Mouse (Mus musculus): ENCODE measurements at regions not wholly inside any gene's neighbourhood (a gene's known extent, or its start where the extent isn't known, plus 50 kb on each side); places are given as distances from the start of the nearest gene placed in this dataset.

GRCm38 (mm10) chr8:93591608-93592301 is 56.1 kb upstream of the Ces5a start:
- H3ac ChIP-seq (ENCODE audit: control insufficient read depth, insufficient read length, low read depth): no peak overlapping the region
- H3K4me3 ChIP-seq (ENCODE audit: insufficient read depth, poor library complexity, severe bottlenecking): no peak overlapping the region
- H3K79me2 ChIP-seq (ENCODE audit: control insufficient read depth, insufficient read depth): no peaks in the 10 kb centered on the region
- no peaks in the 10 kb centered on the region for H3K79me3 ChIP-seq (ENCODE audit: low read depth)
- no peaks in the 10 kb centered on the region for H3K36me3 ChIP-seq (ENCODE audit: control insufficient read depth, insufficient read depth)
- peaks cover 21% of the 10 kb centered on the region for H3K27me3 ChIP-seq (ENCODE audit: control insufficient read depth, insufficient read depth, insufficient read length)
- TF ChIP-seq MYOD1 (IDR thresholded peaks at IDR 0.05; ENCODE audit: control insufficient read depth, insufficient read length, low read depth): no peak
- peak; percentile 78 for TF ChIP-seq CTCF (IDR thresholded peaks at IDR 0.05; ENCODE audit: control insufficient read depth, insufficient read depth, insufficient read length)
- TF ChIP-seq MYOG (IDR thresholded peaks at IDR 0.05; ENCODE audit: control insufficient read depth, extremely low read depth, insufficient read length): no peak

- Histone ChIP-seq H3K79me3 (ENCODE audit: low read depth) (no peaks in the 10 kb centered on the region), H3ac (ENCODE audit: control insufficient read depth, insufficient read length, low read depth) (no peak overlapping the region), H3K4me3 (ENCODE audit: insufficient read depth, poor library complexity, severe bottlenecking) (no peak overlapping the region), H3K36me3 (ENCODE audit: control insufficient read depth, insufficient read depth) (no peaks in the 10 kb centered on the region), H3K27me3 (ENCODE audit: control insufficient read depth, insufficient read depth, insufficient read length) (peaks cover 16% of the 10 kb centered on the region), H3K79me2 (ENCODE audit: control insufficient read depth, insufficient read depth) (no peaks in the 10 kb centered on the region)
- TF ChIP-seq CTCF (IDR thresholded peaks at IDR 0.05; ENCODE audit: control insufficient read depth, insufficient read depth, insufficient read length) (no peak), FOSL1 (IDR thresholded peaks at IDR 0.05; ENCODE audit: insufficient read depth, low read length, poor library complexity, severe bottlenecking) (no peak), CEBPB (IDR thresholded peaks at IDR 0.05; ENCODE audit: low read depth) (no peak), USF1 (IDR thresholded peaks at IDR 0.05; ENCODE audit: low read depth) (no peak), MAX (IDR thresholded peaks at IDR 0.05) (no peak), MYOD1 (IDR thresholded peaks at IDR 0.05; ENCODE audit: control insufficient read depth, insufficient read length, low read depth) (no peak), MYOG (IDR thresholded peaks at IDR 0.05; ENCODE audit: control insufficient read depth, extremely low read depth, insufficient read length) (no peak)
Measured at GRCm38 (mm10) chr8:93592302-93592651, 56.6 kb upstream of the Ces5a start.

- no peaks in the 10 kb centered on the region for H3K79me2 ChIP-seq (ENCODE audit: control insufficient read depth, insufficient read depth)
- no peak overlapping the region for H3K4me3 ChIP-seq (ENCODE audit: insufficient read depth, poor library complexity, severe bottlenecking)
- H3K27me3 ChIP-seq (ENCODE audit: control insufficient read depth, insufficient read depth, insufficient read length): peaks cover 26% of the 10 kb centered on the region
- TF ChIP-seq MAX (IDR thresholded peaks at IDR 0.05) (no peak), MYOG (IDR thresholded peaks at IDR 0.05; ENCODE audit: control insufficient read depth, extremely low read depth, insufficient read length) (no peak), CTCF (IDR thresholded peaks at IDR 0.05; ENCODE audit: control insufficient read depth, insufficient read depth, insufficient read length) (no peak)
- no peaks in the 10 kb centered on the region for H3K36me3 ChIP-seq (ENCODE audit: control insufficient read depth, insufficient read depth)
- no peaks in the 10 kb centered on the region for H3K79me3 ChIP-seq (ENCODE audit: low read depth)
- no peak overlapping the region for H3ac ChIP-seq (ENCODE audit: control insufficient read depth, insufficient read length, low read depth)
Measured at GRCm38 (mm10) chr8:93598613-93599121, 63.0 kb upstream of the Ces5a start.

- Histone ChIP-seq H3ac (ENCODE audit: control insufficient read depth, insufficient read length, low read depth) (no peak overlapping the region), H3K36me3 (ENCODE audit: control insufficient read depth, insufficient read depth) (no peaks in the 10 kb centered on the region), H3K79me3 (ENCODE audit: low read depth) (no peaks in the 10 kb centered on the region), H3K4me3 (ENCODE audit: insufficient read depth, poor library complexity, severe bottlenecking) (no peak overlapping the region), H3K79me2 (ENCODE audit: control insufficient read depth, insufficient read depth) (no peaks in the 10 kb centered on the region), H3K27me3 (ENCODE audit: control insufficient read depth, insufficient read depth, insufficient read length) (peaks cover 26% of the 10 kb centered on the region)
- TF ChIP-seq USF1 (IDR thresholded peaks at IDR 0.05; ENCODE audit: low read depth) (no peak), FOSL1 (IDR thresholded peaks at IDR 0.05; ENCODE audit: insufficient read depth, low read length, poor library complexity, severe bottlenecking) (no peak), CTCF (IDR thresholded peaks at IDR 0.05; ENCODE audit: control insufficient read depth, insufficient read depth, insufficient read length) (no peak), CEBPB (IDR thresholded peaks at IDR 0.05; ENCODE audit: low read depth) (no peak), MAX (IDR thresholded peaks at IDR 0.05) (no peak), MYOD1 (IDR thresholded peaks at IDR 0.05; ENCODE audit: control insufficient read depth, insufficient read length, low read depth) (no peak), MYOG (IDR thresholded peaks at IDR 0.05; ENCODE audit: control insufficient read depth, extremely low read depth, insufficient read length) (no peak)
Measured at GRCm38 (mm10) chr8:93599306-93599705, 63.7 kb upstream of the Ces5a start.

- H3ac ChIP-seq (ENCODE audit: control insufficient read depth, insufficient read length, low read depth): no peak overlapping the region
- no peak for TF ChIP-seq MAX (IDR thresholded peaks at IDR 0.05)
- TF ChIP-seq MYOD1 (IDR thresholded peaks at IDR 0.05; ENCODE audit: control insufficient read depth, insufficient read length, low read depth): no peak
- no peak for TF ChIP-seq USF1 (IDR thresholded peaks at IDR 0.05; ENCODE audit: low read depth)
- no peak for TF ChIP-seq FOSL1 (IDR thresholded peaks at IDR 0.05; ENCODE audit: insufficient read depth, low read length, poor library complexity, severe bottlenecking)
- TF ChIP-seq CTCF (IDR thresholded peaks at IDR 0.05; ENCODE audit: control insufficient read depth, insufficient read depth, insufficient read length): no peak
- no peak for TF ChIP-seq MYOG (IDR thresholded peaks at IDR 0.05; ENCODE audit: control insufficient read depth, extremely low read depth, insufficient read length)
- no peak for TF ChIP-seq CEBPB (IDR thresholded peaks at IDR 0.05; ENCODE audit: low read depth)
- no peaks in the 10 kb centered on the region for H3K79me2 ChIP-seq (ENCODE audit: control insufficient read depth, insufficient read depth)
- no peaks in the 10 kb centered on the region for H3K36me3 ChIP-seq (ENCODE audit: control insufficient read depth, insufficient read depth)
- no peak overlapping the region for H3K4me3 ChIP-seq (ENCODE audit: insufficient read depth, poor library complexity, severe bottlenecking)
- peaks cover 26% of the 10 kb centered on the region for H3K27me3 ChIP-seq (ENCODE audit: control insufficient read depth, insufficient read depth, insufficient read length)
- no peaks in the 10 kb centered on the region for H3K79me3 ChIP-seq (ENCODE audit: low read depth)
Measured at GRCm38 (mm10) chr8:93599776-93600175, 64.1 kb upstream of the Ces5a start.
